Mouse (Mus musculus): ENCODE measurements at regions not wholly inside any gene's neighbourhood (a gene's known extent, or its start where the extent isn't known, plus 50 kb on each side); places are given as distances from the start of the nearest gene placed in this dataset.

GRCm38 (mm10) chr10:118722671-118723070 lies 147.3 kb downstream of the Dyrk2 start:
- TF ChIP-seq POLR2A (IDR thresholded peaks at IDR 0.05; ENCODE audit: low read depth, low read length) (no peak), CTCF (IDR thresholded peaks at IDR 0.05; ENCODE audit: extremely low read depth, insufficient read length, insufficient replicate concordance, low read depth, low read length) (no peak)
